Mouse (Mus musculus) cortical plate, adult 2 months (tissue): ENCODE results near the gene Tbc1d16.

Source experiments
- CTCF ChIP-seq: fragments of 200-500 bp; IDR thresholded peaks from 2 replicates; pipeline ENCODE4 v1.5.1; 2011; ENCODE audit warnings: mild to moderate bottlenecking, control low read depth, low read length; ENCODE audit not compliant: insufficient read depth; ENCODE audit errors: extremely low read depth
- POLR2A ChIP-seq: fragments of 200-500 bp; IDR thresholded peaks from 2 replicates; pipeline ENCODE4 v1.6.1; 2011; ENCODE audit warnings: mild to moderate bottlenecking, low read length, control low read depth; ENCODE audit not compliant: insufficient read depth; ENCODE audit errors: extremely low read depth

DNA sequence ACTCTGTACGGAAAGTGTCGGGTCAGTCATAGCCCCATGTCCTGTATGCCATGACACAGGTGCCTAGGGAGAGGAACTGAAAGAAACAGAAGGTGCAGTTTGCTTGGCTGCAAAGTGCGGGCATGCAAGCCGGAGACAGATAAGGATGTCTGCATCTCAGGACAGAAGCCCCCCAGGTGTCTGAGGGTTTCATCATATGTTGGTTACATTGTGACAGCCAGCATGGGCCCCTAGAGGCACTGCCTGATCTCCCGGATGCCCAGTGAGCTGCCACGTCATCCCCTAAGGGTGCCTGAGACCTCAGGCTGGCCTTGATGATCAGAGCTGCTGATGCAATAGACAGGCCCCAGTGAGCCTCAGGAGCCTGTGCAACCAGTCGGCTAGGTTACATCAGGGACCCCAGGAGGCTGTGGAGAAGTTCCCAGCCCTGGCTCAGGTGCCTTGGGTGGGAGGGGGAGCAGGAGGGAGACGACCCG, 36.7 kb downstream of the Tbc1d16 start:
- TF ChIP-seq POLR2A (no peak), CTCF (no peak)
